Mouse (Mus musculus): ENCODE measurements at regions not wholly inside any gene's neighbourhood (a gene's known extent, or its start where the extent isn't known, plus 50 kb on each side); places are given as distances from the start of the nearest gene placed in this dataset.

GRCm38 (mm10) chr2:108097026-108097425, 806.6 kb downstream of the Kcna4 start:
- Histone ChIP-seq H3K36me3 (ENCODE audit: control insufficient read depth in 1 of 2, insufficient read depth in 2 of 2, low read length in 2 of 2) (no peaks in the 10 kb centered on the region), H3K27me3 (ENCODE audit: control insufficient read depth in 1 of 2, insufficient read depth in 2 of 2, low read length in 2 of 2) (no peaks in the 10 kb centered on the region), H3K79me2 (ENCODE audit: control insufficient read depth, insufficient read depth, low read length, poor library complexity) (no peaks in the 10 kb centered on the region), H3K9me3 (replicated peaks; ENCODE audit: insufficient read depth, low read length) (no peaks in the 10 kb centered on the region), H3K9ac (ENCODE audit: control insufficient read depth, low read depth, low read length, poor library complexity, severe bottlenecking) (no peak overlapping the region), H3K27ac (ENCODE audit: control insufficient read depth, low read depth, low read length) (no peak overlapping the region), H3K4me1 (ENCODE audit: control insufficient read depth in 1 of 2, insufficient read depth in 2 of 2, low read length in 2 of 2) (no peaks in the 10 kb centered on the region), H3K4me3 (ENCODE audit: control insufficient read depth in 1 of 2, insufficient read depth in 1 of 2, low read depth in 2 of 2, low read length in 2 of 2) (no peak overlapping the region)
- DNase-seq (ENCODE audit: low read depth, low spot score): no peak
- TF ChIP-seq MYC (IDR thresholded peaks at IDR 0.05; ENCODE audit: low read depth, low read length) (no peak), POLR2AphosphoS2 (IDR thresholded peaks at IDR 0.05; ENCODE audit: low read length) (no peak), TAL1 (IDR thresholded peaks at IDR 0.05; ENCODE audit: low read length) (no peak), USF1 (IDR thresholded peaks at IDR 0.05; ENCODE audit: low read depth, low read length) (no peak), MXI1 (IDR thresholded peaks at IDR 0.05; ENCODE audit: low read depth, low read length) (no peak), POLR2A (IDR thresholded peaks at IDR 0.05; ENCODE audit: control insufficient read depth in 1 of 2, insufficient read depth in 1 of 2, low read depth in 1 of 2, low read length in 2 of 2, poor library complexity in 1 of 2) (no peak), RCOR1 (IDR thresholded peaks at IDR 0.05; ENCODE audit: low read depth, low read length) (no peak), CHD2 (IDR thresholded peaks at IDR 0.05; ENCODE audit: low read length) (no peak), SMC3 (IDR thresholded peaks at IDR 0.05; ENCODE audit: low read depth, low read length) (no peak), UBTF (IDR thresholded peaks at IDR 0.05; ENCODE audit: borderline replicate concordance, insufficient read depth, low read depth, low read length) (no peak), MAX (IDR thresholded peaks at IDR 0.05; ENCODE audit: low read length) (no peak), POLR2AphosphoS5 (IDR thresholded peaks at IDR 0.05; ENCODE audit: borderline replicate concordance, low read depth, low read length) (no peak), TBP (IDR thresholded peaks at IDR 0.05; ENCODE audit: low read depth, low read length) (no peak), ZNF384 (IDR thresholded peaks at IDR 0.05; ENCODE audit: low read depth, low read length) (no peak), ZKSCAN1 (IDR thresholded peaks at IDR 0.05; ENCODE audit: low read depth, low read length) (no peak), BHLHE40 (IDR thresholded peaks at IDR 0.05; ENCODE audit: borderline replicate concordance, low read depth, low read length) (no peak), KAT2A (conservative IDR thresholded peaks at IDR 0.05; ENCODE audit: low read depth, low read length) (no peak), SIN3A (IDR thresholded peaks at IDR 0.05; ENCODE audit: low read length) (no peak)

- Histone ChIP-seq H3K27me3 (ENCODE audit: control insufficient read depth in 1 of 2, insufficient read depth in 2 of 2, low read length in 2 of 2) (no peaks in the 10 kb centered on the region), H3K79me2 (ENCODE audit: control insufficient read depth, insufficient read depth, low read length, poor library complexity) (no peaks in the 10 kb centered on the region), H3K4me3 (ENCODE audit: control insufficient read depth in 1 of 2, insufficient read depth in 1 of 2, low read depth in 2 of 2, low read length in 2 of 2) (no peak overlapping the region), H3K9ac (ENCODE audit: control insufficient read depth, low read depth, low read length, poor library complexity, severe bottlenecking) (no peak overlapping the region), H3K4me1 (ENCODE audit: control insufficient read depth in 1 of 2, insufficient read depth in 2 of 2, low read length in 2 of 2) (no peaks in the 10 kb centered on the region), H3K36me3 (ENCODE audit: control insufficient read depth in 1 of 2, insufficient read depth in 2 of 2, low read length in 2 of 2) (no peaks in the 10 kb centered on the region), H3K27ac (ENCODE audit: control insufficient read depth, low read depth, low read length) (no peak overlapping the region), H3K9me3 (replicated peaks; ENCODE audit: insufficient read depth, low read length) (no peaks in the 10 kb centered on the region)
- TF ChIP-seq MAFK (IDR thresholded peaks at IDR 0.05; ENCODE audit: borderline replicate concordance, low read depth, low read length) (no peak), SMC3 (IDR thresholded peaks at IDR 0.05; ENCODE audit: low read depth, low read length) (peak; percentile 47), POLR2AphosphoS2 (IDR thresholded peaks at IDR 0.05; ENCODE audit: low read length) (no peak), ZKSCAN1 (IDR thresholded peaks at IDR 0.05; ENCODE audit: low read depth, low read length) (no peak), TBP (IDR thresholded peaks at IDR 0.05; ENCODE audit: low read depth, low read length) (no peak), BHLHE40 (IDR thresholded peaks at IDR 0.05; ENCODE audit: borderline replicate concordance, low read depth, low read length) (no peak), RAD21 (IDR thresholded peaks at IDR 0.05; ENCODE audit: low read depth, low read length) (peak; percentile 26), E2F4 (IDR thresholded peaks at IDR 0.05; ENCODE audit: borderline replicate concordance, low read depth, low read length) (no peak), KAT2A (conservative IDR thresholded peaks at IDR 0.05; ENCODE audit: low read depth, low read length) (no peak), CTCF (IDR thresholded peaks at IDR 0.05 in 2 of 3, conservative IDR thresholded peaks at IDR 0.05 in 1 of 3; ENCODE audit: control insufficient read depth in 1 of 3, insufficient read depth in 1 of 3, low read depth in 2 of 3, low read length in 3 of 3, poor library complexity in 1 of 3, severe bottlenecking in 1 of 3) (peak in 1 of 3 experiments; percentile 31; a peak in 1 of 6 replicates), UBTF (IDR thresholded peaks at IDR 0.05; ENCODE audit: borderline replicate concordance, insufficient read depth, low read depth, low read length) (no peak), TAL1 (IDR thresholded peaks at IDR 0.05; ENCODE audit: low read length) (no peak)
- DNase-seq (ENCODE audit: low read depth, low spot score): peak; percentile 12
Measured at GRCm38 (mm10) chr2:108110140-108110539, 819.7 kb downstream of the Kcna4 start.
